Mouse (Mus musculus) midbrain, embryonic 10.5 days (tissue): ENCODE data around the gene Gna11. TPM values are rescaled to one million over a fixed set of nuclear protein-coding genes. Genes with fewer than 3 reads are reported as not detected.

Source experiments
- DNase-seq: peaks from one replicate; pipeline ENCODE4 v3.0.0-alpha.2; 2017; ENCODE audit warnings: low spot score
- H3K27ac ChIP-seq: fragments of 300-500 bp; sonication (generic); replicated peaks from 2 replicates; pipeline ENCODE4 v1.5.1; 2016; ENCODE audit warnings: mild to moderate bottlenecking
- H3K27me3 ChIP-seq: fragments of 300-500 bp; sonication (generic); 2 replicates; pipeline ENCODE4 v1.6.1; 2016; ENCODE audit warnings: low read depth, mild to moderate bottlenecking; ENCODE audit not compliant: poor library complexity, severe bottlenecking
- H3K36me3 ChIP-seq: fragments of 300-500 bp; sonication (generic); 2 replicates; pipeline ENCODE4 v1.6.1; 2016; ENCODE audit warnings: mild to moderate bottlenecking, moderate library complexity
- H3K4me1 ChIP-seq: fragments of 300-500 bp; sonication (generic); 2 replicates; pipeline ENCODE4 v1.6.1; 2016
- H3K4me3 ChIP-seq: fragments of 300-500 bp; sonication (generic); 2 replicates; pipeline ENCODE4 v1.5.1; 2016; ENCODE audit warnings: mild to moderate bottlenecking, moderate library complexity
- H3K9me3 ChIP-seq: fragments of 300-500 bp; sonication (generic); replicated peaks from 2 replicates; pipeline ENCODE4 v1.6.1; 2016; ENCODE audit warnings: mild to moderate bottlenecking
- WGBS: fragments of 180-500 bp; shearing (Covaris S2); methylation state at CpG from one replicate; pipeline ENCODE4 v1.1.7; 2016; 5-methylcytosine and 5-hydroxymethylcytosine counted together
- microRNA-seq: library from miRNA; unstranded; fragments of <30 nt; microRNA quantifications from one replicate; pipeline ENCODE4, GENCODE M21; 2017
- polyA plus RNA-seq: library from polyadenylated mRNA; unstranded; fragments of >200 nt; fragmentation: Nextera tagmentation; extraction: Ambion mirVana; gene quantifications from 2 replicates; pipeline ENCODE4 v1.2.1, GENCODE M21; 2016

Gna11 gene
- polyA plus RNA-seq, 1 experiment from 2014 or later: 70.7 TPM

- Histone ChIP-seq H3K27ac (peak within 1 kb of the TSS; percentile 80), H3K36me3 (peaks cover 17% of the 10 kb centered on the region), H3K9me3 (no peaks in the 10 kb centered on the region), H3K4me1 (peaks cover 44% of the 10 kb centered on the region), H3K27me3 (peaks cover 49% of the 10 kb centered on the region), H3K4me3 (peak within 1 kb of the TSS; percentile 59)
- WGBS: 0% methylated on average over 36 of the region's 36 CpGs
- DNase-seq: peak; percentile 76
These were observed 62.5 kb downstream of the Gna11 start, which contains the start of gene Celf5 for GRCm38 (mm10) chr10:81482533-81482889. TSS of gene Celf5 (minus strand) at chr10:81482709.

GRCm38 (mm10) chr10:81481605-81482532 is 63.1 kb downstream of the Gna11 start:
- peak overlapping the region; percentile 59 for H3K4me3 ChIP-seq
- H3K4me1 ChIP-seq: peaks cover 49% of the 10 kb centered on the region
- H3K27me3 ChIP-seq: peaks cover 55% of the 10 kb centered on the region
- H3K27ac ChIP-seq: peak overlapping the region; percentile 80
- DNase-seq: no peak
- no peaks in the 10 kb centered on the region for H3K9me3 ChIP-seq
- peaks cover 10% of the 10 kb centered on the region for H3K36me3 ChIP-seq
- 2% methylated on average over 35 of the region's 35 CpGs for WGBS

Small RNA genes lying within 50 kb of the gene (microRNA-seq; reads per million reads assigned to microRNA genes)
- not detected for gene Gm25595

Other genes starting within 250 kb of the Gna11 start
- gene Cactin, start 224.1 kb downstream of the Gna11 start, polyA plus RNA-seq: 53.5 and 53.6 TPM in 2 replicates
- gene Tbxa2r, start 216.5 kb downstream of the Gna11 start, polyA plus RNA-seq: 2.9 and 3.3 TPM in 2 replicates
- gene Gipc3, start 201.9 kb downstream of the Gna11 start, polyA plus RNA-seq: not detected in 2 replicates
- gene Hmg20b, start 194.7 kb downstream of the Gna11 start, polyA plus RNA-seq: 102 and 115 TPM in 2 replicates
- gene Mfsd12, start 187.7 kb downstream of the Gna11 start, polyA plus RNA-seq: 9.3 and 10.6 TPM in 2 replicates
- 0.38 and 0.39 TPM in 2 replicates for gene 4930404N11Rik, start 179.4 kb downstream of the Gna11 start, polyA plus RNA-seq
- gene Fzr1, start 166.7 kb downstream of the Gna11 start, polyA plus RNA-seq: 138 and 146 TPM in 2 replicates
- 93.4 and 98.7 TPM in 2 replicates for gene Dohh, start 160.8 kb downstream of the Gna11 start, polyA plus RNA-seq
- gene Gm48551, start 160.7 kb downstream of the Gna11 start, polyA plus RNA-seq: 2.9 and 3.4 TPM in 2 replicates
- 1.7 and 2.9 TPM in 2 replicates for gene Gm48552, start 156.2 kb downstream of the Gna11 start, polyA plus RNA-seq
- gene Smim24, start 152.1 kb downstream of the Gna11 start, polyA plus RNA-seq: 1.7 and 2.3 TPM in 2 replicates
- 8.7 and 11.7 TPM in 2 replicates for gene Nfic, start 89.6 kb downstream of the Gna11 start, polyA plus RNA-seq
- 5.0 and 10.8 TPM in 2 replicates for gene Celf5, start 62.5 kb downstream of the Gna11 start, polyA plus RNA-seq
- gene Ncln, start 48.8 kb downstream of the Gna11 start, polyA plus RNA-seq: 84.5 and 87.5 TPM in 2 replicates
- 0.37 and 0.89 TPM in 2 replicates for gene S1pr4, start 45.1 kb downstream of the Gna11 start, polyA plus RNA-seq
- 0.53 and 0.85 TPM in 2 replicates for gene Gna15, start 21.0 kb downstream of the Gna11 start, polyA plus RNA-seq
- 334 and 467 TPM in 2 replicates for gene Aes, start 14.3 kb upstream of the Gna11 start, polyA plus RNA-seq
- 9.7 and 13.5 TPM in 2 replicates for gene Tle2, start 29.4 kb upstream of the Gna11 start, polyA plus RNA-seq
- gene Tle6, start 55.9 kb upstream of the Gna11 start, polyA plus RNA-seq: 6.0 and 8.8 TPM in 2 replicates
- 1.4 and 2.0 TPM in 2 replicates for gene BC025920, start 61.1 kb upstream of the Gna11 start, polyA plus RNA-seq
- 49.3 and 58.7 TPM in 2 replicates for gene Sirt6, start 82.6 kb upstream of the Gna11 start, polyA plus RNA-seq
- 5.8 and 5.9 TPM in 2 replicates for gene Ankrd24, start 83.3 kb upstream of the Gna11 start, polyA plus RNA-seq
- 4.9 and 5.6 TPM in 2 replicates for gene Gm10778, start 103.9 kb upstream of the Gna11 start, polyA plus RNA-seq
- gene Zfp433, start 159.6 kb upstream of the Gna11 start, polyA plus RNA-seq: 18.8 and 19.0 TPM in 2 replicates
- 13.2 and 15.5 TPM in 2 replicates for gene Gm3055, start 226.0 kb upstream of the Gna11 start, polyA plus RNA-seq